Mouse (Mus musculus) myocyte (in vitro differentiated cells): ENCODE measurements at regions not wholly inside any gene's neighbourhood (a gene's known extent, or its start where the extent isn't known, plus 50 kb on each side); places are given as distances from the start of the nearest gene placed in this dataset.

Experiments used
- H3K27me3 ChIP-seq: one replicate; pipeline ENCODE4 v1.6.1; 2011; ENCODE audit not compliant: control insufficient read depth, insufficient read depth, insufficient read length
- H3K36me3 ChIP-seq: one replicate; pipeline ENCODE4 v1.6.1; 2011; ENCODE audit not compliant: control insufficient read depth, insufficient read depth
- H3K4me2 ChIP-seq: one replicate; pipeline ENCODE4 v1.6.1; 2011; ENCODE audit warnings: low read depth, control low read depth
- H3K4me3 ChIP-seq: one replicate; pipeline ENCODE4 v1.5.1; 2011; ENCODE audit warnings: mild to moderate bottlenecking, control low read depth, moderate library complexity
- H3K79me2 ChIP-seq: one replicate; pipeline ENCODE4 v1.6.1; 2011; ENCODE audit not compliant: control insufficient read depth, insufficient read depth
- H3ac ChIP-seq: one replicate; pipeline ENCODE4 v1.6.1; 2011; ENCODE audit not compliant: control insufficient read depth, insufficient read length
- CEBPB ChIP-seq: IDR thresholded peaks from 2 replicates; pipeline ENCODE4 v1.6.1; 2011; ENCODE audit warnings: mild to moderate bottlenecking, moderate library complexity; ENCODE audit not compliant: poor library complexity, insufficient read depth, severe bottlenecking
- E2F4 ChIP-seq: IDR thresholded peaks from one replicate; pipeline ENCODE4 v1.6.1; 2011; ENCODE audit warnings: mild to moderate bottlenecking, control low read depth, moderate library complexity; ENCODE audit not compliant: insufficient read depth
- MAX ChIP-seq: IDR thresholded peaks from one replicate; pipeline ENCODE4 v1.6.1; 2011; ENCODE audit warnings: low read depth, mild to moderate bottlenecking, control low read depth
- MYOD1 ChIP-seq, 3 experiments: IDR thresholded peaks; one replicate each; pipeline ENCODE4 v1.6.1; 2011; ENCODE audit warnings: control low read depth in 2 of 3, low read depth in 2 of 3, mild to moderate bottlenecking in 2 of 3, moderate library complexity in 1 of 3; ENCODE audit not compliant: insufficient read length in 2 of 3, control insufficient read depth in 1 of 3
- MYOG ChIP-seq, 3 experiments: IDR thresholded peaks; one replicate each; pipeline ENCODE4 v1.6.1; 2011; ENCODE audit warnings: control low read depth in 2 of 3, low read depth in 2 of 3, mild to moderate bottlenecking in 2 of 3; ENCODE audit not compliant: insufficient read length in 2 of 3, control insufficient read depth in 1 of 3, insufficient read depth in 1 of 3
- POLR2A ChIP-seq: IDR thresholded peaks from one replicate; pipeline ENCODE4 v1.6.1; 2011; ENCODE audit warnings: low read depth, mild to moderate bottlenecking, control low read depth, moderate library complexity; ENCODE audit not compliant: insufficient read length
- POLR2AphosphoS2 ChIP-seq: IDR thresholded peaks from one replicate; pipeline ENCODE4 v1.6.1; 2011; ENCODE audit warnings: low read depth, control low read depth; ENCODE audit not compliant: insufficient read length
- REST ChIP-seq: IDR thresholded peaks from one replicate; pipeline ENCODE4 v1.6.1; 2011; ENCODE audit warnings: mild to moderate bottlenecking, control low read depth, moderate library complexity; ENCODE audit not compliant: insufficient read depth, insufficient read length
- SRF ChIP-seq: IDR thresholded peaks from one replicate; pipeline ENCODE4 v1.6.1; 2011; ENCODE audit warnings: low read depth; ENCODE audit not compliant: control insufficient read depth, insufficient read length
- TCF12 ChIP-seq: IDR thresholded peaks from one replicate; pipeline ENCODE4 v1.6.1; 2011; ENCODE audit warnings: mild to moderate bottlenecking, control low read depth; ENCODE audit not compliant: poor library complexity, insufficient read depth, severe bottlenecking
- TCF3 ChIP-seq: IDR thresholded peaks from one replicate; pipeline ENCODE4 v1.6.1; 2011; ENCODE audit warnings: low read depth, control low read depth; ENCODE audit not compliant: insufficient read length
- USF1 ChIP-seq: IDR thresholded peaks from one replicate; pipeline ENCODE4 v1.6.1; 2011; ENCODE audit warnings: low read depth, mild to moderate bottlenecking, control low read depth, moderate library complexity

- Histone ChIP-seq H3K36me3 (no peaks in the 10 kb centered on the region), H3K79me2 (no peaks in the 10 kb centered on the region), H3K4me2 (peak overlapping the region; percentile 73), H3ac (no peak overlapping the region), H3K4me3 (no peak overlapping the region), H3K27me3 (no peaks in the 10 kb centered on the region)
- TF ChIP-seq TCF12 (no peak), REST (no peak), TCF3 (no peak), CEBPB (no peak), POLR2A (no peak), USF1 (no peak), MYOG (IDR thresholded peaks at IDR 0.05; ENCODE audit: control insufficient read depth in 1 of 3, insufficient read depth in 1 of 3, insufficient read length in 2 of 3, low read depth in 2 of 3) (no peak), SRF (no peak), POLR2AphosphoS2 (no peak), E2F4 (no peak), MAX (no peak), MYOD1 (IDR thresholded peaks at IDR 0.05; ENCODE audit: control insufficient read depth in 1 of 3, insufficient read length in 2 of 3, low read depth in 2 of 3) (no peak)
These were observed 123.8 kb downstream of the Ets2 start for GRCm38 (mm10) chr16:95825723-95826122.

GRCm38 (mm10) chr16:95824720-95825534 lies 123.1 kb downstream of the Ets2 start:
- H3K4me3 ChIP-seq: no peak overlapping the region
- H3ac ChIP-seq: no peak overlapping the region
- no peaks in the 10 kb centered on the region for H3K27me3 ChIP-seq
- peak overlapping the region; percentile 73 for H3K4me2 ChIP-seq
- no peaks in the 10 kb centered on the region for H3K79me2 ChIP-seq
- no peak for TF ChIP-seq REST
- TF ChIP-seq POLR2A: peak; percentile 18
- no peak for TF ChIP-seq TCF3
- TF ChIP-seq MAX: no peak
- no peak for TF ChIP-seq TCF12
- peak in 1 of 3 experiments; percentile 16 for TF ChIP-seq MYOG (IDR thresholded peaks at IDR 0.05; ENCODE audit: control insufficient read depth in 1 of 3, insufficient read depth in 1 of 3, insufficient read length in 2 of 3, low read depth in 2 of 3)
- TF ChIP-seq CEBPB: no peak
- no peak for TF ChIP-seq POLR2AphosphoS2
- no peak for TF ChIP-seq SRF
- TF ChIP-seq MYOD1 (IDR thresholded peaks at IDR 0.05; ENCODE audit: control insufficient read depth in 1 of 3, insufficient read length in 2 of 3, low read depth in 2 of 3): peak in 1 of 3 experiments; percentile 4
- no peaks in the 10 kb centered on the region for H3K36me3 ChIP-seq

- TF ChIP-seq E2F4: no peak
- no peak for TF ChIP-seq TCF3
- Histone ChIP-seq H3K4me2 (no peak overlapping the region), H3ac (no peak overlapping the region), H3K4me3 (no peak overlapping the region), H3K79me2 (no peaks in the 10 kb centered on the region), H3K36me3 (no peaks in the 10 kb centered on the region), H3K27me3 (no peaks in the 10 kb centered on the region)
These were observed 121.9 kb downstream of the Ets2 start for GRCm38 (mm10) chr16:95823803-95824202.

DNA sequence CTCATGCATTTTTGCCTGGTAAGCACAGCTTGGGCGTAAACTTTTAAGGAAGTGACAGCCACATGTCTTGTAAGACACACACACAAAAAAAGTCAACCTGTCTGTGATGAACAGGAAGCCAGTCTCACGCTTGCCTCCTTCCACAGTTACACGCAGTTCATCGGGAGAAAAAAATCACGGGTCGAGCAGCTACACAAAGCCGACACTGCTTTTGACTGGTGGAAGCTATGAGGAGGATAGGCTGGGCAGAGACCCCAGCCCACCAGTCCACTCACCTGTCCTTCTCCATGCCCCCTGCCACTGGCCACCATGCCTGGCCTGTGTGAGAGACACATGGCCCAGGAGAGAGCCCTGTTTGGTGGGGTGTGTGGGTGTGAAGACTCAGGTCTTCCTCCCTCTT lies 119.2 kb downstream of the Ets2 start:
- no peak overlapping the region for H3ac ChIP-seq
- H3K27me3 ChIP-seq: no peaks in the 10 kb centered on the region
- TF ChIP-seq POLR2AphosphoS2 (no peak), MYOD1 (IDR thresholded peaks at IDR 0.05; ENCODE audit: control insufficient read depth in 1 of 3, insufficient read length in 2 of 3, low read depth in 2 of 3) (no peak), TCF12 (no peak), CEBPB (no peak), POLR2A (no peak), E2F4 (no peak), USF1 (no peak), REST (no peak), MYOG (IDR thresholded peaks at IDR 0.05; ENCODE audit: control insufficient read depth in 1 of 3, insufficient read depth in 1 of 3, insufficient read length in 2 of 3, low read depth in 2 of 3) (no peak), TCF3 (no peak), MAX (no peak), SRF (no peak)
- H3K4me3 ChIP-seq: no peak overlapping the region
- no peaks in the 10 kb centered on the region for H3K79me2 ChIP-seq
- H3K4me2 ChIP-seq: no peak overlapping the region
- H3K36me3 ChIP-seq: no peaks in the 10 kb centered on the region

DNA sequence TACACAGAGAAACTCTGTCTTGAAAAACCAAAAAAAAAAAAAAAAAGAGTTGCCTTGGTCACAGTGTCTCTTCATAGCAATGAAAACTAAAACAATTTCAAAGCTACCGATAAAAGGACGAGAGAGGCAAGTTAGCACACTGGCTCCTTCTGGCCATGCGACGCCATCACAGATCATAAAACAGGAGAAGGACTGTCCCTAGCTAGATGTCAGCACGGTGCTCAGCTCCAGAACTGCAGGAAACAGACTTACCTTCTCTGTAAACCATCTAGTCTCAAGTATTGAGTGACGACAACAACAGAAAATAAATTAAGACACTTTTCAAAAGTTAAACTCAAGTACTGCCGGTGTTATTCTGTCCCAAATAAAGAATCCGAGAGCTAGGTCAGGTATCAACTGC lies 118.7 kb downstream of the Ets2 start:
- TF ChIP-seq MAX: no peak
- Histone ChIP-seq H3K36me3 (no peaks in the 10 kb centered on the region), H3K4me3 (no peak overlapping the region)

More for the DNA sequence above, 118.7 kb downstream of the Ets2 start:
- H3ac ChIP-seq: no peak overlapping the region
- no peaks in the 10 kb centered on the region for H3K79me2 ChIP-seq
- no peaks in the 10 kb centered on the region for H3K27me3 ChIP-seq
- H3K4me2 ChIP-seq: no peak overlapping the region
